Mouse (Mus musculus): ENCODE data around the gene Exoc2.

Exoc2 gene

DNA sequence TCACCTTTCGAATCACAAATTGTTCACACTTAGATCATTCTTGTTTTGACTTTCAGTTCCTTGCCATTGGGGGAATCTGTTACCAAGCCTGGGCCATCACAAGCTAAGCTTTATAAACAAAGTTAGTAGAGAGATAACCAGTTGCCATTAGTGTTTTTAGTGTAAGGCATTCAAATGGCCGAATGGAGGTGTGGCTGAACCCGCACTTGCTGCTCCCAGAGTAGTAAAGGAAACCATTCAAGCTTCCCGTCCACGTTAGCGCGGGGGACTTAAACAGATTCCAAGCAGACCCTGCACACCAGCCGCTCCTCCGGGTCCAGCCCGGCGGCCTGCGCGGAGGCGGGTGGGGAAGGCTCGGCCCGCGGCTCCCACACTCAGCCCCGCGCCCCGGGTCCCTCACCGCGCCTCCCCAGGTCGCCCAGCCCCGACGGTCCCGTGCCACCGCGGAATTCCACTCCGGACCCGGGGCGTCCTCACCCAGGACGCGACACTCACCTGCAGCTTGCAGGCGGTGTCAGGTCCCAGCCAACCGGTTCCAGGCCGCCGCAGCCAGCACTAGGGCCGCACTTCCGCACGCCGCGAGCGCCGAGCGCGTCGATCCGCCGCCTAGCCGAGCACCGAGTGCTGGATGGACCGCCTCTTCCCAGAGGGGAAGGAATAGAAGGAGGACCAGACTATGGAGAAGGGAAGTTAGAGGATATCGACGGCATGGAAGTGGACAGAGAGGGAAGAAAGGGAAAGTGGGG is at the start of gene Exoc2, which contains the start of gene Gm5447:
Gene Exoc2, minus strand, starts transcription at position 593 of the 746 bp plus-strand sequence.
Gene Gm5447, plus strand, starts transcription at position 704 of the 746 bp plus-strand sequence.
- WGBS: 1% methylated on average over 54 of the region's 54 CpGs

DNA sequence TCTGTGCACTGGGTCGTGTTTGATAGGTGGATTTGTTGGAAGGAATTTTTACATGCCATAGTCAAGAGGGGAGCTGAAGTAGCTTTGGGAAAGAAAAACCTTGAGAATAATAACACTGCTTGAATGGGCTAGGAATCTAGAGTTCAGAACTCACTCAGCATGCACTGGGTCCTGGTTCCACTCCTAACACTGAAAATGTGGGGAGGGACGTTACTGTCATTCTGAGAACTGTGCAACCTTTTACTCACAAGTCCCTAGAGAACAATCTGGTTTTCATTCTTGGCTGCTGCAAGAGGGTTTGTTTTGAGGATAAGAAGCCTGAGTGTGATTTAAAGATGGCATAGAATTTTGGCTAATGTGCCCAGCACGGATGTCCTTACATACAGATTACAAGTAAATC is 49.8 kb upstream of the Exoc2 start:
- WGBS: 89% methylated on average over 3 of the region's 3 CpGs

DNA sequence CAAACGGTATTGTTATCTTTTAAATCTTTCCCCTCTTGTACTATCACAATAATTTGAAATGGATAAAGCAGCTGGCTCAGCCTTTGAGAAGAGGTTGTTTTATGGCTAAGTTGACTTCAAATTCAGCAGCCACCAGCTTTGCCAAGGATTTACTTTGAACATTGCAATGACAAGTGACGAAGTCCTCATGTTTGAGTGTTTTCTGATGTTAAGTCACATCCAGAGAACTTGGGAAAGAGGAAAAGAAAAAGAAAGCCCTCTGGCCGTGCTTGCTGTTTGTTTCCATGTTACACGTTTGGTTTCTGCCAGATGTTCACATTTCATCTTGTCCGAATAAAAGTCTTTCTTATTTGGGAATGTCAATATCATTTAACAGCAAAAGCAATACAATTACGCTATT is 48.0 kb upstream of the Exoc2 start:
- 67% methylated on average over 6 of the region's 6 CpGs for WGBS

DNA sequence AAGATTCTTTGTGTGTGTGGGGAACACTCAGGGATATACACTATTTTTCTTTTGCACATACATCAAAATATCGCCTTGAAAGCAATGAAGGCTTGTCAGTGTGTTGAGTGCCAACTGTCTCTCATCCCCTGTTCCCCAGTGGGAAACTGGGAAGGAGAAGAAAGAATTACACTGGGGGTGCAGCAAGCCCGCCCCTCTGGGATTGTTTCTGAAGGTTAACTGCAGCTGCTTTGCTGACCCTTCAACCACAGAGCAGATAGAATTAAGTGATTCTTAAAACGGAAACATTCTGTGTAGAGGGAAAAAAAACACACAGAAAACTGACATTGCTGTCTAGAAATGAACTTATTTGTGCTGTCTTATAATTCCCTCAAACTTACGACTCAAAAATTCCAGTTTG is 47.6 kb upstream of the Exoc2 start:
- 71% methylated on average over 4 of the region's 4 CpGs for WGBS

DNA sequence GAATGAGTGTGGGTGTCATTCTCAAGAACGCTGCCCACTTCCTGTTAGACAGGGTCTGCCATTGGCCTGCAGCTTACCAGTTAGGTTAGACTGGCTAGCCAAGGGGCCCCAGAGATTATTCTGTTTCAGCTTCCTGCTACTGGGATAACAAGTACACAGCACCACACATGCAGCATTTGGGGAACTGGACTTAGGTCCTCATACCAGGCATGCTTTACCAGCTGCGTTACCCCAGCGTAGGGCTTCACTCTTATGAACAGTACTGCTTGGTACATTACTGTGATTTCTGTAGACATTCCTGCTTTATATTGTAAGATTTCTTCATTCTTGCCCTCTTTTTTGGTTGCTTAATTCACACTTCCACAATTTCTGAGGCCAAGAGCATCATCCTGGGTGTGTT is 43.7 kb upstream of the Exoc2 start:
- WGBS: 85% methylated on average over 3 of the region's 3 CpGs

DNA sequence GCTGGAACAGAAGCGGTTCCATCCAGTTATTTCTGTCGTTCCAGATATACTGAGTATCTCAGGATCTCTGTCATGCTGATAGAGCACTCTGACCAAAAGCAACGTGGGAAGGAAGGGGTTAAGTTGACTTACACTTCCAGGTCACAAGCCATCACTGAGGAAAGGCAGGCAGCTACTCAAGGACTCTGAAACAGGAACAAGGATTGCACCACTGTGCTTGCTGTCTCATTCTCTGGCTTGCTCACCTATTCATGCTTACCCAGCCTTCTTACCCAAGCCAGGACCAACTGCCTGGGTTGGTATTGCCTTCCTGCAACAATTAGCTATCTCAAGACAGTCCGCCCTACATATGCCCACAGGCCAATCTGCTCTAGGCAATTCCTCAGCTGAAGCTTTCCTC is 31.1 kb upstream of the Exoc2 start:
- WGBS: 78% methylated on average over 4 of the region's 4 CpGs

DNA sequence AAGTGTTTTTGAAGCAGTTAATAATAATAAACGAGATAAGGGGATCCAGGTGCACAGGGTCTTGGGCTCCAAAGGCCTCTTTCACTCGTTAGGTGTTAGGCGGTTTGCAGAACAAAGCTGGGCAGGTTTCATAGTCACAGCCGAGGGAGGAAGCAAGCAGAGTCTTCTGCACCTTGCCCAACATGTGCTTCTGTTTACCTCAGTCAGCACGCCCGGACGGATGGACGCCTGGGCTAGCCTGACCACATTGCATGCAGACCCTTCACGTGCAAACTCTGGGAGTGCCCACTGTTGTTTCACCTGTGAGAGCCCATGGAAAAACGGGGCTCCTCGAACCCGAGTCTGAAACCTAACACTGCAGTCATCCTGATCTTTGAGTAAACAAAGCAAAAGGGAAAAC is 30.6 kb upstream of the Exoc2 start:
- WGBS: 59% methylated on average over 12 of the region's 12 CpGs

DNA sequence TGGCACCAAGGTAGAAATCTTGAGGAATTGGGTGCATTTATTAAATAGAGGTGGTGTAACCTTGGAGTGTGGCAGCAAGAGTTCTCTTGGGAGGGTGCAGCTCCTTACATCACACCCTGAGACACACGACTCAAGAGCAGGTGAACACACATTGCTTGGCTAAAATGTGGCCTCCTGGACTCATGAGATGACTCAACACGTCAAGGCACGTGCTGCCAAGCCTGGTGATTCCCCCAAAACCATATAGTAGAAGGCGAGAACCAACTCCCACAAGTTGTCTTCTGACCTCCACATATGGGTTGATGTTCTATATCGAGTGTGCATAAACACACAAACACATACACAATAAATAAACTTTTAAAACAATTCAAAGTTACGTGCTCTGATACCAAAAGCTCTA is 25.9 kb upstream of the Exoc2 start:
- 92% methylated on average over 6 of the region's 6 CpGs for WGBS

DNA sequence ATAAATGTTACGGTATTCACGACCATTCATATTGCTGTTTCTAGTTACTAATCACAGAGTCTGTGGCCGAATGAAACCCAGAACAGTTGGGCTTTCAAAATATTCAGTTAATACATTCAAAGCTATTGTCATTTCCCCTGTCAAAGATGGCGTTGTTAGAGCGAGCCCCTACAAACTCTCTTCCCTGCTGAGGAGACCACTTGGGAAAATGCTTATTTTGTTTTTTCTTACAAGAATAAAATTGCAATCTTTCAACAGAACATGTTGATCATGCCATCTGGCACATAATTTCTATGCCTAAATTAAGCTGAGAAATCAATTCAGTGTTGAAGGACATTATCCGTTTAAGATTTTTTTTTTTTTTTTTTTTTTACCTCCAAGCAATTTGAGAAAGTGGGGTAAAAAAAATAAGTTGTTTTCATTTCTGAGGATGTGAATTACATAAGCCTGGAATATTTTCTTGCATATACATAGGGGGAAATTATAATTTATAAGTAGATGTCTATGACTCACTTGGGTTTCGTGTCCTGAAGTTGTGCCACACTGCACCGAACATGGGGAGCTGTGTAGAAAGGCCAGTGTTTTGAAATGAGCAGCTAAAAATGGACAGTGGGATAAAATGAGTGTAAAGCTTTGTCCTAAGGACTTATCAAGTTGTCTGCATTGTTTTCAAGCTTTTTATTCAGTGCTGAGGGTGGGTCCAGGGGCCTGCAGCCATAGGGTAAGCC is 23.8 kb upstream of the Exoc2 start:
- WGBS: 54% methylated on average over 8 of the region's 8 CpGs

DNA sequence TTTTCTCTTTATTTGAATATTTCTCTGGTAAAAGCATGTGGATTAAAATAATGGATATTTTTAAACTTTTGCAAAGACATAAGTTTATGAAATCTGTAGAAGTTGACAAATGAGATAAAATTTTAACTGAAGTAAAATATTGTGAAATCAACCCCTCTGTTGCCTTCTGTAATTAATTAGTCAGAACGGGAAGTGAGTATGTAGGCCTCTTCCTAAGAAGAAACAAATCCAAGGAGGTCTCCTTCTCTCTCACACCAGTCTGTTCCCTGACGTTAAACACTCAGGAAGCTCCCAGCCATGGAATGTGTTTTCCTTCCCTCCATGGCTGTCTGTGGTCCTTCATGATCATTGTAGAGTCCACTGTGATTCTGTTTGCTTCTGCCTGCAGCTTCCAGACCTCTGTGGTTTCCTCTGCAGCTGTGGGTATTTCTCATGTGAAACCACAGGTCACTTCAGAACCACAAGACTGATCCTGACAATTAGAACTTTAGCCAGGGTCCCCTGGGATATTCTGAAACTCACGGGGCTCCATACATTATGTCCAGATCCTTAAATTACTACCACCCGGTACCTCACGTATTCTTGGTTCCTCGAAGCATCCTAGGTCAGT is 20.5 kb upstream of the Exoc2 start:
- WGBS: 83% methylated on average over 6 of the region's 6 CpGs

DNA sequence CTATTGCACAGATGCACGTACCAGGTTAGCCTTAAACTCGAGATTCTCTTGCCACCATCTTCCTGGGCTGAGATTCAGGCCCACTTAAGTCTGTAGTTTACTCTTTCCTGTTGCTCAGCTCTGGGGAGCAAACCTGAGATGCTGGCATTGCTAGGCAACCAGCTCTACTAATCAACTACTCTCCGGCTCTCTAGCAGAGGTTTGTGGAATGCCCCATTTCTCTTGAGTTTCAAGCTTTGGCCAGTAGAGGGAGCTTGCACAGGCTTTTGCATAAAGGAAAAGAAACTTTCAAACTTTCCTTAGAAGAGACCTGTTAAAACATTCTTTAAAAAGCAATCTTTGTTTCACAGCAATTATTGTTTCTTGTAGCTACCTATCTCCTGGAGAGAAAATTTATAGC is 19.9 kb upstream of the Exoc2 start:
- WGBS: 32% methylated on average over 3 of the region's 3 CpGs

DNA sequence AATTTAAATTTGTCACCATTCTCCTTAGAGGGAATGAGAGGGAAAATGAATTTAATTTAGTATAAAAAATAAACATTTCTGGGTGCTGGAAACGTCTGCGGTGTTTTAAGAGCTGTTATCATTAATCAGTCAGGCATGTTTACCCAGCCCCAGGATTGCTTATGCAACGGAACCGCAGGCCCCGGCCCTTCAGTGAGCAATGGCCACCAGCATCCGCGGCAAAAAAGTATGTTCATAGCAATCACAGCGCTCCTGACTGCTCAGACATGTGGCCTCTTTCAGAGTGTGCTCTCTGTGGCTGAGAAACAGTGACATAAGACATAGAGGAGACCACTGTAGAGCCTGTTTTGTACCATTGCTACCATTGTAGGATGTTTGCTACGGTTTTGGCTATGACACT is 16.3 kb upstream of the Exoc2 start:
- WGBS: 76% methylated on average over 9 of the region's 9 CpGs

DNA sequence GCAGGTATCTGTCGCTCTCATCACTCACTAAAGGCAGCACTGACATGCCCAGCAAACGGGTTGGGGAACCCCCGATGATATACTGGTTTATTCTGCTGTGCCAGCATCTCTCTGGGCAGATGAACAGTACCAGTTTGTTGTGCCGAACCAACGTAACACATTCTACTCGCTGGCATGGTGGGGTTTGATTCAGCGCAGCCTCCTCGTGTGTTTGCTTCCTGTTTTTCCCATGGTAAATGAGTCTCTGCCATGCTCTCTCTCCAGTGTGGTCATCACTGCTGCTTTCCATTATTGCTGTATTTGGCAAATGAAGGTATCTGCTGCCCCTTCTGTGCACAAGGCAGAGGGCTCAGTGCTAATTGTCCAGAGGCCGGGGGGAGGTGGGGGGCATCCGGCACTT is 15.8 kb upstream of the Exoc2 start:
- WGBS: 80% methylated on average over 10 of the region's 10 CpGs

DNA sequence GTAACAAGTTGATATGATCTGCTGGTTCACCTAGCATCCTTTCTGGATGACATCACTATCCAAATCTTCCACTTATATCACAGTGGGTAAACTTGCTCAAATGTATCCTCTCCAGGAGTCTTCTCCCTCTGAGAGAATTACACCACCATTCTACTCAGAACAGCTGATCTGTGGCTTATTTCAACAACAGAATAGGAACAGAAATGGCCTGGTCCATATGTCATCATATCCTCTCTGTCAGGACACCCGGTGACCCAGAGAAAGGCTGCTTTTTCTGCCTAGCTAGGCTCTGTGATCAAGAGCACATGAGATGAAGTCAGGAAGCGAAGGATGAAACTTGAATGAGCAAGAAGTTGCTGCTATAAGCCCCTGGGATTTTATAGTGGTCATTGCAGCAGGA is 13.8 kb upstream of the Exoc2 start:
- WGBS: 82% methylated on average over 2 of the region's 2 CpGs

DNA sequence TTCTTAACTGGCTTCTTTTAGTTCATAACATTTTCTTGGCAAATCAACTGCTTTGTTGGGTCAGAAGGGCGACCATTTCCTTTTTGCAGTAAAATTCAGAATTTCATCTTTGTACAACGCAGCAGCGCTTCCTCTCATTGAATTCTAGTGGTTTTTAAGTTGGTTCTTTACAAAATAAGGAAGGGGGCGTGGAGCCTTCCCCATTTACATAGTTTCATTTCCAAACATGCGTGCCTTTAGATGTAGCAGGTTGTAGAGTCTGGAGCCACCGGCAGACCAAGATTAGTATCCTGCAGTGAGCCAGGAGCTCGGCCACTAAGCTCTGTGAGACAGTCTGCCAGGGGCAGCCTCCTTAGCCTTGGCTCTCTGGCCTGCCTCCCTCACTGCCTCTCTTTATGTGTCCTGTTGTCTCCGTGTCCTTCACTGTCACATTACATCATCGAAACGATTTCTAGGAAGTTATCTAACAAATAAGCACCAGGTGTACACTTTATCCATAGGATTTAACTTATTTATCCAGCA is 13.1 kb upstream of the Exoc2 start:
- 76% methylated on average over 10 of the region's 10 CpGs for WGBS

DNA sequence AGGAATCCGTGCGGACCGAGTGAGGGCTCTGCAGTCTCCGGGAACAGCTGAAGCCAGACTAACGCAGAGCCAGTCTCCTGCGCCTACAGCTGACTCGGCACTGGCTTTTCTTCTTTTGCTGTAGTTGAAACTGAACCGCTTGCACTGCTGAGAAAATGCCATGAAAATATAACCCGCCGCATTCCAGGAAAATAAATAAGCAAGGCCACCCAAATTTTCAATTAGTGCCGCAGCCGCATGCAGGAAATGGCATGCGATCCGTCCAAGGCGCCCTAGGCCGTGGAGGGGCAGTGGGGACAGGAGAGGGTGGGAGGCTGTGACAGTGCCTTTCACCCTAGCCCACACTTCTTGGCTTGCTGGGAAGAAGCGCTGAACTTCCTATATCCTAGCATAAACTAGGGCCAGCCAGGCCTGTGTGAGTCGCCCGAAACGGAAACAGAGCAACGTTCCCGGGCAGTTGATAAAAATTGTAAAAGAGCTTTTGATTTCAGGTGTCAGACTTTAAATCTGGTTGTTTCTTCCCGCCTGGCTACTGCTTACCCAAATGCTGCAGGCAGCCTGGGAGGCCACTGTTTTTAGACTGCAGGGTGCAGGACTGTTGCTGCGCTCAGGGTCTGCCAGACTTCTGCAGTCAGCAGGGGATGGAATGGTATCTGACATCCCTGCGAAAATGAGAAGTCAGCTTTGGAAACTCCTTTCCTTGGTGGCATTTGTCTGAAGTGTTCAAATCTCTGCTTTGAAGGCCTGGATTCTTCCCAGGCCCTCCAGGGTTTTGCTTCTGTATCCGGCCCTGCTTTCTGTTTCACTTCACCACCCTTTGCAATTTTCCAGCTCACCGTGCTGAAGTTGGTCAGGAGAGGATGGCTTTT is 11.9 kb upstream of the Exoc2 start:
- 28% methylated on average over 27 of the region's 27 CpGs for WGBS

DNA sequence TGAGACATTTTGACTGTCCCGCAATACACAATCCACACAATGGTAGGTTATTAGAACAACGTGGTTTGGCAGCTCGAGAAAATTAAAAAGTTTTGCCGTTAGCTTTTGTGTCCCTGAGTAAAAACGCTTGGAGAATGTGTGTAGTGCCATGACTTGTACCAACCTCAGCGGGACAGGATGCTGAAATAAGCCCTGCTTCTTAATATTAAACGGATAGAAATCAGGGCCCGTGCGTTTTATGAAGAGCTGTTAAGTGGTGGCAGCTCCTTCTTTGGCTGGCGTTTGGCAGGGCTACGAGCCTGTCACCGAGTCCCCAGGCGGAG is 11.3 kb upstream of the Exoc2 start:
- 18% methylated on average over 13 of the region's 13 CpGs for WGBS

DNA sequence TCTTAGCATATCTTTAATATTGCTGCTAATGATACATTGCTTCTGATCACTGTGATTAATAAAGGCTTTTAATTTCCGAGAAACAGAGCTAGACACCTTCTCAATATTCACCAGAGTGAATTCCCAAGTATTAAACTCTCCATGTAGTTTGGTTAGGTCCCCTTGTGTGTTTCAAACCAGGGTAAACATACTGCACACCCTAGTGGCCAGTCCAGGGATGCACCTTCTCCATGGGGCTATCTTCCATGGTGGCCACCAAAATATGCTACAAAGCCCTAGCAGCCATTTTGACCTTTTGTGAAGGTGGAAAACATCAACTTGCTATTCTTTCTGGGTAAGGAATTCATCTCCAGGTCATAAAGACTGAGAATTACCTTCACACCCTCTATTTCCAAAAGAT is 7.8 kb upstream of the Exoc2 start:
- 73% methylated on average over 1 of the region's 1 CpGs for WGBS

DNA sequence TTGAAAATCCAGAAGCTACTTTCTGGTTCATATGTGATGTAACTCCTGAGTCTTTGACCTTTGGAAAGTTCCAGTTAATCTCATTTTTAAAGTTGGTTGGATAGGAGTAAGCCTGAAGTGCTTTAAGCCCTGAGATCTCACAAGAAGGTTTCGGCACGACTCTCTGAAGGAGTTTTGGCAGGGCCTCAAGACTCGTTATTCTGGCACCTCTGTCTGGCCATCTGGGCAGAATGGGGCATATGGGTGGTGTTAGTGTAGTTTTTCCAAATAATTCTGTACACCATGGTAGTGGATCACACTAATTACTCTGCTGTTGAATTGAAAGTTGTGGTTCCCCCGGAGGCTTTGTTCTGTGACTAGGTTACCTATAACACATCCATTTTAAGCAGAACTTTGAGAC is 4.3 kb upstream of the Exoc2 start:
- 28% methylated on average over 4 of the region's 4 CpGs for WGBS

DNA sequence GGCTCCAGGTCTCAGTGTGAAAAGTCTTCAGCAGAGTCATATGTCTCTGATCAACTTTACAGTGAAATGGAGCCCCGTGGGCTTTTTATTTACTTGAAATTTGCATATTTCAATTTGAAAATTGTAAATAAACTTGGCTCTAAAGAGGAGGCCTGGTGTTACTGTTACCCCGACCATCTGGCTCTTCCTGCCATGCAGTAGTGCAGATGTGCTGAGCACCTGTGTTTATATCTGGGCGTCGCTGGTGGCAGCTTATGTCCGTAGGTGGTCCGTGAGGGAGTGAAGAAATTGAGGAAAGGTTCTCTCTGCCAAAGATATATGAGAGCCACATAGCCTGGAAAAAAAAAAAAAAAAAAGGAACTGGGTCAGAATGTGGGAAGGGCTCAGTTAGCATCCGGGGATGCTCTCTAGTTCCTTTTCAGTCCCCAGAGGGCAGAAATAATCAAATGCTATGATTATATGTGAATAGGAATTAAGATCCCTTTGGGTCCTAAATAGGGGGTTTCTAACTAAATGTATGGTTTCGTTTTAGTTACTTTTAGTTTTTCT is 2.7 kb upstream of the Exoc2 start:
- WGBS: 44% methylated on average over 8 of the region's 8 CpGs

DNA sequence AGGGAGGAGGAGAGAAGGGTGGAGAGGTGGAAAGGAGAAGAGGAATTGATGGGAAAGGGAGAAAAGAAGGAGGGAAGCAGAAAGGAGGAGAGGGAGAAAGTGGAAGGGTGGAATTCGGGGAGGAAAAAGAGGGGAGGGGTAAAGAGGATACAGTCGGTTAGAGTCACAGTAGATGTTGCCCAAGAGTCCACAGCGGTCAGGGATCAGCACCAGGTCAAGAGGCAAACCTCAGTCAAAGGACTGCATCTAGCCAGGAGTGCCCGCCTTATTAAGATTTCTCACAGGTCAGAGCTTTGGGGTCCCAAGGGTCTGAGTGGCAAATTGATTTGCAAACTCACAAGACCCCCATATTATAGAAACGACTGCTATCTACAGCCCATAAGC is 346 bp upstream of the Exoc2 start:
- 25% methylated on average over 5 of the region's 5 CpGs for WGBS

DNA sequence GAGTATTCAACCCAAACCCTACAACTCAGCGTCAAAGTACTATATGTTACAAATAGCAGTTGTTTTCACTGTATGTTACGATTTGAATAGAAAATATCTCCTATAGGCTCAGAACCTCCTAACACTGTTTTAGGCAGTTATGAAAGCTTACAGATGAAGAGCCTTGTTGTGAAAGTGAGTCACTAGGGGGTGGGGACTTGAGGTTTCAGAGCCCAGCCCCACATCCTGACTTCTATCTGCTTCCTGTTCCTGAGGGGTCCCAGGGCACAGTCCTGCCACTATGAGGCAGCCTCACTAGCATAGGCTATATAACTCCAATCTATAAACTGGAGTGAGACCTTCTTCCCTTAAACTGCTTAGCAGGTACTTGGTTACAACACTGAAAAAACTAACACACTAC is 1.8 kb downstream of the Exoc2 start:
- 75% methylated on average over 2 of the region's 2 CpGs for WGBS

All from cerebral cortex, adult 2 months (tissue).